Mouse (Mus musculus) MEL (cell line): ENCODE data around the gene Arhgap30. TPM values are rescaled to one million over a fixed set of nuclear protein-coding genes. Genes with fewer than 3 reads are reported as not detected.

Source experiments
- DNase-seq: peaks from one replicate; pipeline ENCODE4 v3.0.0; 2011; ENCODE audit warnings: low read depth, low spot score
- H3K27ac ChIP-seq: 2 replicates; pipeline ENCODE4 v1.5.1; 2012; ENCODE audit warnings: low read depth, mild to moderate bottlenecking, control low read depth, low read length, moderate library complexity; ENCODE audit not compliant: control insufficient read depth
- H3K27me3 ChIP-seq, 2 experiments: fragments of 150-350 bp in 1 of 2; sonication (generic) in 1 of 2; 2 replicates each; pipeline ENCODE4 v1.6.1; 2012; ENCODE audit warnings: low read length in 2 of 2, mild to moderate bottlenecking in 2 of 2, improper control_type of control experiment in 1 of 2, moderate library complexity in 1 of 2; ENCODE audit not compliant: insufficient read depth in 2 of 2, control insufficient read depth in 1 of 2
- H3K36me3 ChIP-seq, 2 experiments: 2 replicates each; pipeline ENCODE4 v1.6.1; 2012 to 2014; ENCODE audit warnings: low read length in 2 of 2, improper control_type of control experiment in 1 of 2, inconsistent platforms in 1 of 2, mild to moderate bottlenecking in 1 of 2; ENCODE audit not compliant: insufficient read depth in 2 of 2, control insufficient read depth in 1 of 2
- H3K4me1 ChIP-seq, 2 experiments: fragments of 150-350 bp in 1 of 2; sonication (generic) in 1 of 2; 2 replicates each; pipeline ENCODE4 v1.6.1; 2012; ENCODE audit warnings: low read length in 2 of 2, improper control_type of control experiment in 1 of 2, mild to moderate bottlenecking in 1 of 2; ENCODE audit not compliant: insufficient read depth in 2 of 2, control insufficient read depth in 1 of 2
- H3K4me3 ChIP-seq, 2 experiments: fragments of 150-350 bp in 1 of 2; sonication (generic) in 1 of 2; 2 replicates each; pipeline ENCODE4 v1.5.1; 2012; ENCODE audit warnings: low read depth in 2 of 2, low read length in 2 of 2, mild to moderate bottlenecking in 2 of 2, moderate library complexity in 2 of 2, control low read depth in 1 of 2, improper control_type of control experiment in 1 of 2; ENCODE audit not compliant: control insufficient read depth in 1 of 2, insufficient read depth in 1 of 2
- H3K79me2 ChIP-seq: 2 replicates; pipeline ENCODE4 v1.6.1; 2012; ENCODE audit warnings: mild to moderate bottlenecking, low read length, moderate library complexity; ENCODE audit not compliant: control insufficient read depth, poor library complexity, insufficient read depth
- H3K9ac ChIP-seq: 2 replicates; pipeline ENCODE4 v1.6.1; 2012; ENCODE audit warnings: low read depth, mild to moderate bottlenecking, control low read depth, low read length, moderate library complexity; ENCODE audit not compliant: control insufficient read depth, poor library complexity, severe bottlenecking
- H3K9me3 ChIP-seq: fragments of 150-350 bp; sonication (generic); replicated peaks from 2 replicates; pipeline ENCODE4 v1.6.1; 2012; ENCODE audit warnings: mild to moderate bottlenecking, low read length, improper control_type of control experiment, moderate library complexity; ENCODE audit not compliant: insufficient read depth
- CHD1 ChIP-seq: IDR thresholded peaks from 2 replicates; pipeline ENCODE4 v1.6.1; 2012; ENCODE audit warnings: low read depth, mild to moderate bottlenecking, inconsistent platforms, low read length, improper control_type of control experiment
- CHD2 ChIP-seq: IDR thresholded peaks from 2 replicates; pipeline ENCODE4 v1.6.1; 2011; ENCODE audit warnings: low read length, improper control_type of control experiment
- CTCF ChIP-seq, 3 experiments: IDR thresholded peaks in 2 of 3; conservative IDR thresholded peaks in 1 of 3; 2 replicates each; pipeline ENCODE4 v1.5.1; 2011 to 2012; ENCODE audit warnings: low read length in 3 of 3, low read depth in 2 of 3, mild to moderate bottlenecking in 2 of 3, improper control_type of control experiment in 1 of 3, inconsistent platforms in 1 of 3, mixed read lengths in 1 of 3, moderate library complexity in 1 of 3; ENCODE audit not compliant: control insufficient read depth in 1 of 3, insufficient read depth in 1 of 3, poor library complexity in 1 of 3, severe bottlenecking in 1 of 3
- E2F4 ChIP-seq: IDR thresholded peaks from 2 replicates; pipeline ENCODE4 v1.6.1; 2011; ENCODE audit warnings: low read depth, low read length, improper control_type of control experiment, borderline replicate concordance
- EP300 ChIP-seq, 2 experiments: IDR thresholded peaks; 2 replicates each; pipeline ENCODE4 v1.6.1; 2011; ENCODE audit warnings: improper control_type of control experiment in 2 of 2, low read length in 2 of 2, low read depth in 1 of 2, mild to moderate bottlenecking in 1 of 2
- HCFC1 ChIP-seq: IDR thresholded peaks from 2 replicates; pipeline ENCODE4 v1.6.1; 2012; ENCODE audit warnings: low read depth, mild to moderate bottlenecking, inconsistent platforms, low read length, improper control_type of control experiment, moderate library complexity
- MAFK ChIP-seq: IDR thresholded peaks from 2 replicates; pipeline ENCODE4 v1.6.1; 2011; ENCODE audit warnings: low read depth, mild to moderate bottlenecking, low read length, improper control_type of control experiment, borderline replicate concordance
- MYC ChIP-seq: IDR thresholded peaks from 2 replicates; pipeline ENCODE4 v1.6.1; 2011; ENCODE audit warnings: low read depth, mild to moderate bottlenecking, low read length, improper control_type of control experiment, moderate library complexity
- NRF1 ChIP-seq: IDR thresholded peaks from 2 replicates; pipeline ENCODE4 v1.6.1; 2014; ENCODE audit warnings: low read depth, mild to moderate bottlenecking, inconsistent platforms, low read length, improper control_type of control experiment, moderate library complexity; ENCODE audit not compliant: poor library complexity, insufficient read depth, severe bottlenecking
- POLR2AphosphoS2 ChIP-seq: IDR thresholded peaks from 2 replicates; pipeline ENCODE4 v1.6.1; 2011; ENCODE audit warnings: low read length, improper control_type of control experiment
- TAL1 ChIP-seq: IDR thresholded peaks from 2 replicates; pipeline ENCODE4 v1.6.1; 2012; ENCODE audit warnings: mild to moderate bottlenecking, inconsistent platforms, low read length, moderate library complexity, mixed read lengths
- TCF12 ChIP-seq: IDR thresholded peaks from 2 replicates; pipeline ENCODE4 v1.6.1; 2014; ENCODE audit warnings: low read depth, mild to moderate bottlenecking, inconsistent platforms, low read length, improper control_type of control experiment, moderate library complexity
- USF2 ChIP-seq, 2 experiments: IDR thresholded peaks; 2 replicates each; pipeline ENCODE4 v1.6.1; 2011 to 2012; ENCODE audit warnings: improper control_type of control experiment in 2 of 2, low read length in 2 of 2, borderline replicate concordance in 1 of 2, inconsistent platforms in 1 of 2, low read depth in 1 of 2, mild to moderate bottlenecking in 1 of 2; ENCODE audit not compliant: insufficient read depth in 1 of 2
- ZKSCAN1 ChIP-seq: IDR thresholded peaks from 2 replicates; pipeline ENCODE4 v1.6.1; 2012; ENCODE audit warnings: low read depth, mild to moderate bottlenecking, inconsistent platforms, low read length, improper control_type of control experiment, moderate library complexity
- polyA plus RNA-seq, 2 experiments: library from polyadenylated mRNA; stranded (reverse) in 1 of 2; unstranded in 1 of 2; fragments of >175 nt in 1 of 2; fragments of >200 nt in 1 of 2; gene quantifications; 2 replicates each; pipeline versions ENCODE4 v1.2.1 to v1.2.4; 2012; ENCODE audit warnings: low replicate concordance in 2 of 2, low read depth in 1 of 2; ENCODE audit not compliant: insufficient read length in 2 of 2, insufficient read depth in 1 of 2, missing spikeins in 1 of 2
- total RNA-seq: library from RNA; depleted of rRNA; stranded (reverse); fragments of 300-350 nt; gene quantifications from 2 replicates; pipeline ENCODE4 v1.2.3, GENCODE M21; 2012

Arhgap30 gene
- total and polyA plus RNA-seq, 3 experiments, result 31.0 to 41.2 TPM; not detected in 1

GRCm38 (mm10) chr1:171437264-171438013 lies 48.7 kb downstream of the Arhgap30 start, which contains the start of gene F11r:
Gene F11r, plus strand, starts transcription at chr1:171437535.
- Histone ChIP-seq H3K27me3 (peaks cover 3 to 4% of the 10 kb centered on the region in 2 experiments; a peak in 1 of 4 replicates), H3K4me1 (peaks cover 0 to 19% of the 10 kb centered on the region in 2 experiments; a peak in 2 of 4 replicates), H3K79me2 (no peaks in the 10 kb centered on the region), H3K9ac (peak within 1 kb of the TSS; percentile 23; the same call in 1 of the 2 replicates), H3K27ac (no peak within 1 kb of the TSS), H3K36me3 (peaks cover 0 to 5% of the 10 kb centered on the region in 2 experiments; a peak in 2 of 4 replicates), H3K9me3 (no peaks in the 10 kb centered on the region), H3K4me3 (peak within 1 kb of the TSS; percentile 42 to 63)
- TF ChIP-seq NRF1 (peak; percentile 54), MAFK (no peak), CHD1 (no peak), E2F4 (no peak)
- DNase-seq, result peak; percentile 46

- Histone ChIP-seq H3K4me1 (peaks cover 0 to 19% of the 10 kb centered on the region in 2 experiments; a peak in 2 of 4 replicates), H3K9me3 (no peaks in the 10 kb centered on the region), H3K27ac (no peak overlapping the region), H3K4me3 (peak overlapping the region; percentile 42 to 63), H3K79me2 (no peaks in the 10 kb centered on the region), H3K36me3 (peaks cover 0 to 5% of the 10 kb centered on the region in 2 experiments; a peak in 2 of 4 replicates), H3K27me3 (peaks cover 3 to 4% of the 10 kb centered on the region in 2 experiments; a peak in 1 of 4 replicates), H3K9ac (peak overlapping the region; percentile 23; the same call in 1 of the 2 replicates)
- no peak for TF ChIP-seq TCF12
- TF ChIP-seq MYC, result no peak
- TF ChIP-seq USF2 (IDR thresholded peaks at IDR 0.05; ENCODE audit: borderline replicate concordance in 1 of 2, insufficient read depth in 1 of 2, low read depth in 1 of 2, low read length in 2 of 2), result no peak
- no peak for TF ChIP-seq CHD2
- TF ChIP-seq HCFC1, result no peak
- no peak for DNase-seq
Measured at GRCm38 (mm10) chr1:171438014-171438670, 49.4 kb downstream of the Arhgap30 start.

- peak overlapping the region; percentile 20; the same call in 1 of the 2 replicates for H3K9ac ChIP-seq
- peaks cover 0 to 19% of the 10 kb centered on the region in 2 experiments; a peak in 2 of 4 replicates for H3K4me1 ChIP-seq
- peak overlapping the region; percentile 46 to 48 for H3K4me3 ChIP-seq
- peaks cover 0 to 5% of the 10 kb centered on the region in 2 experiments; a peak in 2 of 4 replicates for H3K36me3 ChIP-seq
- H3K27ac ChIP-seq, result no peak overlapping the region
- no peaks in the 10 kb centered on the region for H3K79me2 ChIP-seq
- no peaks in the 10 kb centered on the region for H3K9me3 ChIP-seq
- DNase-seq, result no peak
- TF ChIP-seq TAL1, result no peak
- no peak for TF ChIP-seq POLR2AphosphoS2
- no peak for TF ChIP-seq E2F4
- TF ChIP-seq MYC, result no peak
- TF ChIP-seq CTCF (IDR thresholded peaks at IDR 0.05 in 2 of 3, conservative IDR thresholded peaks at IDR 0.05 in 1 of 3; ENCODE audit: control insufficient read depth in 1 of 3, insufficient read depth in 1 of 3, low read depth in 2 of 3, low read length in 3 of 3, poor library complexity in 1 of 3, severe bottlenecking in 1 of 3), result no peak
- no peak for TF ChIP-seq ZKSCAN1
- no peak for TF ChIP-seq EP300 (IDR thresholded peaks at IDR 0.05; ENCODE audit: low read depth in 1 of 2, low read length in 2 of 2)
- H3K27me3 ChIP-seq, result peaks cover 1 to 4% of the 10 kb centered on the region in 2 experiments; a peak in 1 of 4 replicates
Measured at GRCm38 (mm10) chr1:171439072-171439471, 50.3 kb downstream of the Arhgap30 start.
